Mouse (Mus musculus) embryonic facial prominence, embryonic 12.5 days (tissue): ENCODE measurements at regions not wholly inside any gene's neighbourhood (a gene's known extent, or its start where the extent isn't known, plus 50 kb on each side); places are given as distances from the start of the nearest gene placed in this dataset.
A peak's percentile ranks its signal among the peaks of the same experiment; 100 is the strongest.

ENCODE experiments used
- ATAC-seq: fragments of 200-750 bp; cut with Nextera tagmentation; 2 replicates; pipeline ENCODE4 v1.8.0; 2017; ENCODE audit not compliant: insufficient number of reproducible peaks, insufficient read depth, low FRiP score, low TSS enrichment
- H3K27ac ChIP-seq: fragments of 300-500 bp; sonication (generic); 2 replicates; pipeline ENCODE4 v1.5.1; 2016; ENCODE audit warnings: mild to moderate bottlenecking
- H3K27me3 ChIP-seq: fragments of 300-500 bp; sonication (generic); 2 replicates; pipeline ENCODE4 v1.6.1; 2016; ENCODE audit warnings: mild to moderate bottlenecking, moderate library complexity
- H3K36me3 ChIP-seq: fragments of 300-500 bp; sonication (generic); 2 replicates; pipeline ENCODE4 v1.6.1; 2016; ENCODE audit warnings: mild to moderate bottlenecking
- H3K4me1 ChIP-seq: fragments of 300-500 bp; sonication (generic); 2 replicates; pipeline ENCODE4 v1.6.1; 2016
- H3K4me2 ChIP-seq: fragments of 300-500 bp; sonication (generic); replicated peaks from 2 replicates; pipeline ENCODE4 v1.6.1; 2016; ENCODE audit warnings: mild to moderate bottlenecking, moderate library complexity
- H3K4me3 ChIP-seq: fragments of 300-500 bp; sonication (generic); 2 replicates; pipeline ENCODE4 v1.5.1; 2016; ENCODE audit warnings: mild to moderate bottlenecking
- H3K9ac ChIP-seq: fragments of 300-500 bp; sonication (generic); 2 replicates; pipeline ENCODE4 v1.6.1; 2016; ENCODE audit warnings: mild to moderate bottlenecking, moderate library complexity
- H3K9me3 ChIP-seq: fragments of 300-500 bp; sonication (generic); 2 replicates; pipeline ENCODE4 v1.6.1; 2016; ENCODE audit warnings: mild to moderate bottlenecking, moderate library complexity
- WGBS: fragments of 180-500 bp; shearing (Covaris S2); methylation state at CpG from one replicate; pipeline ENCODE4 v1.1.7; 2016; 5-methylcytosine and 5-hydroxymethylcytosine counted together

GRCm38 (mm10) chr10:19412926-19413325 is 56.6 kb downstream of the Olig3 start:
- no peak for ATAC-seq
- no peak overlapping the region for H3K9ac ChIP-seq
- H3K4me3 ChIP-seq: no peak overlapping the region
- no peaks in the 10 kb centered on the region for H3K9me3 ChIP-seq
- H3K4me2 ChIP-seq: no peak overlapping the region
- H3K27me3 ChIP-seq: no peaks in the 10 kb centered on the region
- no peaks in the 10 kb centered on the region for H3K36me3 ChIP-seq
- no peak overlapping the region for H3K27ac ChIP-seq
- 46% methylated on average over 2 of the region's 2 CpGs for WGBS
- no peaks in the 10 kb centered on the region for H3K4me1 ChIP-seq

- Histone ChIP-seq H3K4me2 (no peak overlapping the region), H3K4me1 (no peaks in the 10 kb centered on the region), H3K27ac (no peak overlapping the region), H3K4me3 (no peak overlapping the region), H3K9me3 (no peaks in the 10 kb centered on the region), H3K36me3 (no peaks in the 10 kb centered on the region), H3K27me3 (no peaks in the 10 kb centered on the region), H3K9ac (no peak overlapping the region)
- WGBS: 55% methylated on average over 5 of the region's 5 CpGs
- no peak for ATAC-seq
Observed at GRCm38 (mm10) chr10:19413935-19414334, 57.6 kb downstream of the Olig3 start.

GRCm38 (mm10) chr10:19414834-19415233 is 58.5 kb downstream of the Olig3 start:
- Histone ChIP-seq H3K27me3 (no peaks in the 10 kb centered on the region), H3K4me3 (no peak overlapping the region), H3K4me1 (no peaks in the 10 kb centered on the region), H3K9me3 (no peaks in the 10 kb centered on the region), H3K36me3 (no peaks in the 10 kb centered on the region), H3K9ac (no peak overlapping the region), H3K27ac (no peak overlapping the region), H3K4me2 (no peak overlapping the region)
- 70% methylated on average over 5 of the region's 5 CpGs for WGBS
- no peak for ATAC-seq

GRCm38 (mm10) chr10:19424030-19424429 is 67.7 kb downstream of the Olig3 start:
- Histone ChIP-seq H3K4me2 (no peak overlapping the region), H3K9me3 (no peaks in the 10 kb centered on the region), H3K36me3 (no peaks in the 10 kb centered on the region), H3K27ac (no peak overlapping the region), H3K27me3 (no peaks in the 10 kb centered on the region), H3K4me3 (no peak overlapping the region), H3K4me1 (no peaks in the 10 kb centered on the region), H3K9ac (no peak overlapping the region)
- ATAC-seq: no peak
- WGBS: 75% methylated on average over 1 of the region's 1 CpGs

DNA sequence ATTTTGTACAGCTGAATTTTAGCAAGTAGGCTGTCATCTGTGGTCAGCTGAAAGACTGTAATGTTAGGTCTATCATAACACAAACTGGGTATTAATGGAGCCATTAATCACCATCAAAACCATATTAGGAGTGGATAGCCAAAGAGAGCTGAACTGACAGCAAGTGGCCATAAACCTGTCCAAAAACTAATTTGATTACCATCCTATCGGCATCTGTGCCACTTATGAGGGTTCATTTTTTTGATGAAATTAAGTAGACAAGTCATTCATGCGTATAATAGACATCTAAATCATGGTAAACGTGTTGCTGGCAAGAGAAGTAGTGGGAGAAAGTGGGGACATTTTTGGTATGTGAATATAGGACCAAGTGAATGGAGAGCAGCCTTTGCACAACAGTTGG is 68.6 kb downstream of the Olig3 start:
- Histone ChIP-seq H3K9me3 (no peaks in the 10 kb centered on the region), H3K9ac (no peak overlapping the region), H3K36me3 (no peaks in the 10 kb centered on the region), H3K4me1 (no peaks in the 10 kb centered on the region), H3K27me3 (no peaks in the 10 kb centered on the region), H3K4me3 (no peak overlapping the region), H3K27ac (no peak overlapping the region), H3K4me2 (no peak overlapping the region)
- no peak for ATAC-seq
- WGBS: 76% methylated on average over 3 of the region's 3 CpGs

GRCm38 (mm10) chr10:19426835-19427234 is 70.5 kb downstream of the Olig3 start:
- Histone ChIP-seq H3K4me1 (no peaks in the 10 kb centered on the region), H3K36me3 (no peaks in the 10 kb centered on the region), H3K9ac (no peak overlapping the region), H3K9me3 (no peaks in the 10 kb centered on the region), H3K27ac (no peak overlapping the region), H3K4me2 (no peak overlapping the region), H3K27me3 (no peaks in the 10 kb centered on the region), H3K4me3 (no peak overlapping the region)
- WGBS: 86% methylated on average over 3 of the region's 3 CpGs
- ATAC-seq: no peak

GRCm38 (mm10) chr10:19432515-19432914 is 76.2 kb downstream of the Olig3 start:
- Histone ChIP-seq H3K4me3 (no peak overlapping the region), H3K9ac (no peak overlapping the region), H3K27ac (no peak overlapping the region), H3K9me3 (no peaks in the 10 kb centered on the region), H3K36me3 (no peaks in the 10 kb centered on the region), H3K27me3 (no peaks in the 10 kb centered on the region), H3K4me2 (no peak overlapping the region), H3K4me1 (no peaks in the 10 kb centered on the region)
- no peak for ATAC-seq
- 85% methylated on average over 4 of the region's 4 CpGs for WGBS

DNA sequence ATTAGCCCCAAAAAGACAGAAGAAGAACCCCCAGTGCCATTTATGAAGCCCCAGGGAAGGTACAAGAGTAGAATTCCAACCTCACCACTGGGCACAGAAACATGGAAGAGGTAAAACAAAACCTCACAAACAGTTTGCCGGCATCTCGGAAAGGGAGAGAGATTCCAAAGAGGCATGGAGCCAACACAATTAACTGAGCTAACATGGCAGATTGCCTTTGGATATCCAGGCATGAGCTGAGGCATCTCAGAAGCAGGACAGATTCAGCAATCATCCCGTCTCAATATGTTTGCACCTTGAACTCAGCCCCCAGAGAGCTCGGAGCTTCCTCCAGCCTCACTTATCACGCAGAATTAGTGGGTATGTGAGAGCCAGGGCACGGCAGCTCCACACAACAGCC is 78.3 kb downstream of the Olig3 start:
- Histone ChIP-seq H3K27ac (no peak overlapping the region), H3K4me2 (no peak overlapping the region)
- 78% methylated on average over 6 of the region's 6 CpGs for WGBS

GRCm38 (mm10) chr10:19441807-19442206 is 85.5 kb downstream of the Olig3 start:
- H3K36me3 ChIP-seq: no peaks in the 10 kb centered on the region
- no peak overlapping the region for H3K4me3 ChIP-seq
- no peaks in the 10 kb centered on the region for H3K4me1 ChIP-seq
- no peak for ATAC-seq
- H3K4me2 ChIP-seq: no peak overlapping the region
- no peak overlapping the region for H3K27ac ChIP-seq
- WGBS: 41% methylated on average over 12 of the region's 12 CpGs
- peaks cover 8% of the 10 kb centered on the region; the same call in 1 of the 2 replicates for H3K27me3 ChIP-seq
- H3K9me3 ChIP-seq: no peaks in the 10 kb centered on the region
- no peak overlapping the region for H3K9ac ChIP-seq

More for the DNA sequence above, 78.3 kb downstream of the Olig3 start:
- no peaks in the 10 kb centered on the region for H3K4me1 ChIP-seq
- H3K4me3 ChIP-seq: no peak overlapping the region
- H3K27me3 ChIP-seq: no peaks in the 10 kb centered on the region
- ATAC-seq: no peak
- no peak overlapping the region for H3K9ac ChIP-seq
- no peaks in the 10 kb centered on the region for H3K9me3 ChIP-seq
- H3K36me3 ChIP-seq: no peaks in the 10 kb centered on the region

GRCm38 (mm10) chr10:19443516-19443915 is 87.2 kb downstream of the Olig3 start:
- WGBS: 21% methylated on average over 8 of the region's 8 CpGs
- Histone ChIP-seq H3K9me3 (no peaks in the 10 kb centered on the region), H3K36me3 (no peaks in the 10 kb centered on the region), H3K27ac (no peak overlapping the region), H3K4me2 (peak overlapping the region; percentile 19; the same call in 1 of the 2 replicates), H3K4me3 (no peak overlapping the region), H3K9ac (no peak overlapping the region), H3K27me3 (peaks cover 9% of the 10 kb centered on the region; the same call in 1 of the 2 replicates), H3K4me1 (no peaks in the 10 kb centered on the region)
- ATAC-seq: no peak

- H3K9ac ChIP-seq: no peak overlapping the region
- no peak overlapping the region for H3K4me3 ChIP-seq
- H3K27ac ChIP-seq: no peak overlapping the region
- H3K9me3 ChIP-seq: no peaks in the 10 kb centered on the region
- no peaks in the 10 kb centered on the region for H3K4me1 ChIP-seq
- ATAC-seq: no peak
- WGBS: 26% methylated on average over 12 of the region's 12 CpGs
- no peak overlapping the region for H3K4me2 ChIP-seq
- no peaks in the 10 kb centered on the region for H3K36me3 ChIP-seq
- H3K27me3 ChIP-seq: peaks cover 11% of the 10 kb centered on the region; the same call in 1 of the 2 replicates
Observed at GRCm38 (mm10) chr10:19448838-19449559, 92.7 kb downstream of the Olig3 start.

DNA sequence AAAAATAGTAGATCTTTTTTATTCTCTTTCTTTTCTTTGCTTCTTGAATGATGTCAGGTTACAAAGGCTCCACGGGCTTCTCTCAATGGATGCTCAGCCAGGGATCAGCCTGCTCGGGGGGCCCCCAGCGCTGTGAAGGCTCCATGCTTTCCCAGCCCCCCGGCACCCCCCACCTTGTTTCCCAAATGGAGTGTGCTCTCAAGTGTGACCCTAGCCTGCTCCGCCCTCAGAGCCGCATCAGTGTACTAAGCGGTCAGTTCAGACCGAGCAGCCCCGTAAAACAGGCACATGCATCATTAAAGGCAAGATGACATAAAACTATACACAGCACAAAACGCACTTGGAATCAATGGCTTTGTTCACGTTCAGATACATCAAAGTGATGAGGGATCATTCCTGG is 102.7 kb downstream of the Olig3 start:
- H3K9ac ChIP-seq: no peak overlapping the region
- no peak for ATAC-seq
- no peaks in the 10 kb centered on the region for H3K9me3 ChIP-seq
- 0 out of 2 replicates have a peak, but pooled peaks cover 3% of the 10 kb centered on the region for H3K4me1 ChIP-seq
- no peak overlapping the region for H3K27ac ChIP-seq
- no peak overlapping the region for H3K4me3 ChIP-seq
- WGBS: 67% methylated on average over 11 of the region's 11 CpGs
- no peak overlapping the region for H3K4me2 ChIP-seq
- H3K27me3 ChIP-seq: 0 out of 2 replicates have a peak, but pooled peaks cover 3% of the 10 kb centered on the region
- no peaks in the 10 kb centered on the region for H3K36me3 ChIP-seq
